Mouse (Mus musculus): Measurements from ENCODE around the gene Htr2a. TPM values are rescaled to one million over a fixed set of nuclear protein-coding genes. Genes with fewer than 3 reads are reported as not detected.

Htr2a gene
- polyA plus RNA-seq, 1 experiment, result 2.8 TPM

GRCm38 (mm10) chr14:74697432-74697831 is 56.8 kb downstream of the Htr2a start:
- Histone ChIP-seq H3K27me3 (ENCODE audit: control insufficient read depth, insufficient read depth, low read length) (no peaks in the 10 kb centered on the region; the same call in 1 of the 2 replicates), H3K4me1 (ENCODE audit: control insufficient read depth, insufficient read depth, low read length) (no peaks in the 10 kb centered on the region), H3K4me3 (replicated peaks; ENCODE audit: insufficient read depth, low read depth, low read length) (no peak overlapping the region), H3K27ac (ENCODE audit: insufficient read depth, low read length) (no peak overlapping the region)
- TF ChIP-seq CTCF (IDR thresholded peaks at IDR 0.05; ENCODE audit: borderline replicate concordance, insufficient read depth, low read depth, low read length), result no peak
- DNase-seq, result no peak

GRCm38 (mm10) chr14:74699241-74699640 is 58.6 kb downstream of the Htr2a start:
- Histone ChIP-seq H3K27me3 (ENCODE audit: control insufficient read depth, insufficient read depth, low read length) (no peaks in the 10 kb centered on the region), H3K27ac (ENCODE audit: insufficient read depth, low read length) (no peak overlapping the region), H3K4me1 (ENCODE audit: control insufficient read depth, insufficient read depth, low read length) (no peaks in the 10 kb centered on the region), H3K4me3 (replicated peaks; ENCODE audit: insufficient read depth, low read depth, low read length) (no peak overlapping the region)
- WGBS, result 89% methylated on average over 3 of the region's 3 CpGs
- DNase-seq, result no peak
- no peak for TF ChIP-seq CTCF (IDR thresholded peaks at IDR 0.05; ENCODE audit: borderline replicate concordance, insufficient read depth, low read depth, low read length)
- TF ChIP-seq POLR2A (IDR thresholded peaks at IDR 0.05; ENCODE audit: borderline replicate concordance, insufficient read depth, low read length), result no peak

- H3K27me3 ChIP-seq (ENCODE audit: control insufficient read depth, insufficient read depth, low read length), result no peaks in the 10 kb centered on the region
- TF ChIP-seq POLR2A (IDR thresholded peaks at IDR 0.05; ENCODE audit: borderline replicate concordance, insufficient read depth, low read length), result no peak
- TF ChIP-seq CTCF (IDR thresholded peaks at IDR 0.05; ENCODE audit: borderline replicate concordance, insufficient read depth, low read depth, low read length), result no peak
- H3K4me3 ChIP-seq (replicated peaks; ENCODE audit: insufficient read depth, low read depth, low read length), result no peak overlapping the region
- no peak overlapping the region for H3K27ac ChIP-seq (ENCODE audit: insufficient read depth, low read length)
- DNase-seq, result no peak
- WGBS, result 74% methylated on average over 6 of the region's 6 CpGs
- H3K4me1 ChIP-seq (ENCODE audit: control insufficient read depth, insufficient read depth, low read length), result no peaks in the 10 kb centered on the region
These were observed 63.3 kb downstream of the Htr2a start for GRCm38 (mm10) chr14:74703930-74704329.

- no peaks in the 10 kb centered on the region for H3K4me1 ChIP-seq (ENCODE audit: control insufficient read depth, insufficient read depth, low read length)
- no peak for TF ChIP-seq CTCF (IDR thresholded peaks at IDR 0.05; ENCODE audit: borderline replicate concordance, insufficient read depth, low read depth, low read length)
- no peak for TF ChIP-seq POLR2A (IDR thresholded peaks at IDR 0.05; ENCODE audit: borderline replicate concordance, insufficient read depth, low read length)
- WGBS, result 29% methylated on average over 3 of the region's 3 CpGs
- H3K27me3 ChIP-seq (ENCODE audit: control insufficient read depth, insufficient read depth, low read length), result no peaks in the 10 kb centered on the region
- no peak overlapping the region for H3K27ac ChIP-seq (ENCODE audit: insufficient read depth, low read length)
- H3K4me3 ChIP-seq (replicated peaks; ENCODE audit: insufficient read depth, low read depth, low read length), result no peak overlapping the region
- no peak for DNase-seq
These were observed 68.4 kb downstream of the Htr2a start for GRCm38 (mm10) chr14:74709054-74709453.

GRCm38 (mm10) chr14:74723541-74723940 is 82.9 kb downstream of the Htr2a start:
- Histone ChIP-seq H3K4me3 (replicated peaks; ENCODE audit: insufficient read depth, low read depth, low read length) (no peak overlapping the region), H3K27ac (ENCODE audit: insufficient read depth, low read length) (no peak overlapping the region), H3K4me1 (ENCODE audit: control insufficient read depth, insufficient read depth, low read length) (no peaks in the 10 kb centered on the region), H3K27me3 (ENCODE audit: control insufficient read depth, insufficient read depth, low read length) (no peaks in the 10 kb centered on the region)
- WGBS, result 65% methylated on average over 3 of the region's 3 CpGs
- TF ChIP-seq POLR2A (IDR thresholded peaks at IDR 0.05; ENCODE audit: borderline replicate concordance, insufficient read depth, low read length) (no peak), CTCF (IDR thresholded peaks at IDR 0.05; ENCODE audit: borderline replicate concordance, insufficient read depth, low read depth, low read length) (no peak)
- DNase-seq, result no peak

GRCm38 (mm10) chr14:74731221-74732078 is 90.8 kb downstream of the Htr2a start:
- Histone ChIP-seq H3K4me1 (ENCODE audit: control insufficient read depth, insufficient read depth, low read length) (no peaks in the 10 kb centered on the region), H3K27ac (ENCODE audit: insufficient read depth, low read length) (no peak overlapping the region), H3K27me3 (ENCODE audit: control insufficient read depth, insufficient read depth, low read length) (no peaks in the 10 kb centered on the region), H3K4me3 (replicated peaks; ENCODE audit: insufficient read depth, low read depth, low read length) (peak overlapping the region; percentile 76)
- TF ChIP-seq POLR2A (IDR thresholded peaks at IDR 0.05; ENCODE audit: borderline replicate concordance, insufficient read depth, low read length) (no peak), CTCF (IDR thresholded peaks at IDR 0.05; ENCODE audit: borderline replicate concordance, insufficient read depth, low read depth, low read length) (no peak)
- DNase-seq, result no peak
- 30% methylated on average over 9 of the region's 9 CpGs for WGBS

- TF ChIP-seq CTCF (IDR thresholded peaks at IDR 0.05; ENCODE audit: borderline replicate concordance, insufficient read depth, low read depth, low read length), result no peak
- TF ChIP-seq POLR2A (IDR thresholded peaks at IDR 0.05; ENCODE audit: borderline replicate concordance, insufficient read depth, low read length), result peak; percentile 58; the same call in 1 of the 2 replicates
- WGBS, result under 1% methylated on average over 52 of the region's 53 CpGs
These were observed 91.6 kb downstream of the Htr2a start, which contains the start of gene Esd for GRCm38 (mm10) chr14:74732079-74732783. Esd (plus strand) TSS chr14:74732297.

More at GRCm38 (mm10) chr14:74732079-74732783, 91.6 kb downstream of the Htr2a start, which contains the start of gene Esd:
- Histone ChIP-seq H3K27ac (ENCODE audit: insufficient read depth, low read length) (0 out of 2 replicates have a peak within 1 kb of the TSS, but pooled peaks have one; percentile 2), H3K4me3 (replicated peaks; ENCODE audit: insufficient read depth, low read depth, low read length) (peak within 1 kb of the TSS; percentile 76), H3K27me3 (ENCODE audit: control insufficient read depth, insufficient read depth, low read length) (no peaks in the 10 kb centered on the region), H3K4me1 (ENCODE audit: control insufficient read depth, insufficient read depth, low read length) (no peaks in the 10 kb centered on the region)
- DNase-seq, result peak; percentile 89 to 91

Data from cerebellum, adult 2 months (tissue).